Mouse (Mus musculus): ENCODE measurements around the gene Alox8. TPM values are rescaled to one million over a fixed set of nuclear protein-coding genes. Genes with fewer than 3 reads are reported as not detected.

The Alox8 gene
- 0.12 and 0.20 TPM in 2 replicates for polyA plus RNA-seq (2015; fragmentation: Nextera tagmentation; extraction: Ambion mirVana)

GRCm38 (mm10) chr11:69197743-69198142, at the start of gene Alox8:
TSS of gene Alox8 (minus strand) at chr11:69197843.
- WGBS: 29% methylated on average over 6 of the region's 6 CpGs
- no peak for ATAC-seq (ENCODE audit: insufficient number of reproducible peaks, low FRiP score, low TSS enrichment, low read depth)
- Histone ChIP-seq H3K4me2 (peak within 1 kb of the TSS; percentile 41), H3K9me3 (no peaks in the 10 kb centered on the region), H3K36me3 (no peaks in the 10 kb centered on the region), H3K9ac (no peak within 1 kb of the TSS), H3K27ac (no peak within 1 kb of the TSS), H3K4me3 (peak within 1 kb of the TSS; percentile 25), H3K4me1 (peaks cover 11% of the 10 kb centered on the region; the same call in 1 of the 2 replicates), H3K27me3 (peaks cover 32% of the 10 kb centered on the region)

- ATAC-seq (ENCODE audit: insufficient number of reproducible peaks, low FRiP score, low TSS enrichment, low read depth): no peak
- H3K27me3 ChIP-seq: no peaks in the 10 kb centered on the region; the same call in 1 of the 2 replicates
- H3K9me3 ChIP-seq: no peaks in the 10 kb centered on the region
- 0 out of 2 replicates have a peak, but pooled peaks cover 4% of the 10 kb centered on the region for H3K4me1 ChIP-seq
- peak overlapping the region; percentile 25 for H3K4me2 ChIP-seq
- WGBS: 6% methylated on average over 2 of the region's 2 CpGs
- no peaks in the 10 kb centered on the region for H3K36me3 ChIP-seq
- H3K4me3 ChIP-seq: peak overlapping the region; percentile 17; the same call in 1 of the 2 replicates
- peak overlapping the region; percentile 78 for H3K27ac ChIP-seq
- H3K9ac ChIP-seq: no peak overlapping the region
These were observed 48.0 kb upstream of the Alox8 start for GRCm38 (mm10) chr11:69245643-69246042.

DNA sequence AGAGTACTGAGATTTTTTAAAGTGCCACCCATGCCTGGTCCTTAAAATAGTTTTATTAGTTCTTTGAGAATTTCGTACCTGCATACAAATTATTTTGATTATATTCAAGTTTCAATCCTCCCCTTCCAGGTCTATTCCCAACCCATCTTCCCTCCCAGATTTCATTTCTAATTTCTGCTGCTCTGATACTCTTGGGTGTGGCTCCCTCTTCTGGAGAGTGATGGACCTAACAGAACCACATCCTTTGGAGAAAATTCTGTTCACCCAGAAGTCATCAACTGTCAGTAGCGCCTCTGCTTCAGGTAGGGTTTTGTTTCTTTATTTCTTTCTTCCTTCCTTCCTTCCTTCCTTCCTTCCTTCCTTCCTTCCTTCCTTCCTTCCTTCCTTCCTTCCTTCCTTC, 47.3 kb upstream of the Alox8 start:
- Histone ChIP-seq H3K9me3 (no peaks in the 10 kb centered on the region), H3K27ac (no peak overlapping the region), H3K4me2 (no peak overlapping the region), H3K4me3 (no peak overlapping the region), H3K27me3 (no peaks in the 10 kb centered on the region; the same call in 1 of the 2 replicates), H3K36me3 (no peaks in the 10 kb centered on the region), H3K4me1 (0 out of 2 replicates have a peak, but pooled peaks cover 4% of the 10 kb centered on the region), H3K9ac (no peak overlapping the region)
- ATAC-seq (ENCODE audit: insufficient number of reproducible peaks, low FRiP score, low TSS enrichment, low read depth): no peak
- 17% methylated on average over 2 of the region's 2 CpGs for WGBS

DNA sequence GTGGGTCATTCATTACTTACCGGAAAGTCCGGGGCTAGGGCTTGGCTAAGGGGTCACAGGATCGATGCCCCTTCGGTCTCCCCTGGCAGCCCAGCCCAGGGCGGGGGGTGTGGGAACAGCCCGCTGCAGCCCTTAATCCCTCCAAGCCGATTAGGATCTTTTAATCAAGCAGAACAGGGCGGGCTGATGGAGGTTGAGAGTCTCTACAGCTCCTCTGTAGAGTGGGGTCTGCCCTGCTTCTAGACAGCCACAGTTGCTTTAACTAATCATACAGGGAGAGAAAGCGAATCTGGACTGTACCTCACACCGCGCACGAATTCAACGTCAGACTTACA, 39.2 kb upstream of the Alox8 start, which contains the start of gene Gucy2e:
Gene Gucy2e (minus strand): TSS at position 111 of the 335 bp plus-strand sequence.
- ATAC-seq (ENCODE audit: insufficient number of reproducible peaks, low FRiP score, low TSS enrichment, low read depth): peak; percentile 50; the same call in 1 of the 2 replicates
- H3K4me1 ChIP-seq: peaks cover 14% of the 10 kb centered on the region
- H3K9me3 ChIP-seq: no peaks in the 10 kb centered on the region
- WGBS: 28% methylated on average over 13 of the region's 13 CpGs
- H3K27me3 ChIP-seq: peaks cover 52% of the 10 kb centered on the region
- peak within 1 kb of the TSS; percentile 83 for H3K4me2 ChIP-seq
- H3K27ac ChIP-seq: no peak within 1 kb of the TSS
- H3K36me3 ChIP-seq: no peaks in the 10 kb centered on the region
- peak within 1 kb of the TSS; percentile 28; the same call in 1 of the 2 replicates for H3K9ac ChIP-seq
- H3K4me3 ChIP-seq: peak within 1 kb of the TSS; percentile 44

- peak overlapping the region; percentile 28; the same call in 1 of the 2 replicates for H3K9ac ChIP-seq
- H3K27ac ChIP-seq: no peak overlapping the region
- H3K27me3 ChIP-seq: peaks cover 52% of the 10 kb centered on the region
- ATAC-seq (ENCODE audit: insufficient number of reproducible peaks, low FRiP score, low TSS enrichment, low read depth): no peak
- no peaks in the 10 kb centered on the region for H3K36me3 ChIP-seq
- peak overlapping the region; percentile 44 for H3K4me3 ChIP-seq
- H3K9me3 ChIP-seq: no peaks in the 10 kb centered on the region
- WGBS: 5% methylated on average over 51 of the region's 51 CpGs
- peak overlapping the region; percentile 83 for H3K4me2 ChIP-seq
- peaks cover 14% of the 10 kb centered on the region for H3K4me1 ChIP-seq
These were observed 38.6 kb upstream of the Alox8 start for GRCm38 (mm10) chr11:69236061-69236925.

DNA sequence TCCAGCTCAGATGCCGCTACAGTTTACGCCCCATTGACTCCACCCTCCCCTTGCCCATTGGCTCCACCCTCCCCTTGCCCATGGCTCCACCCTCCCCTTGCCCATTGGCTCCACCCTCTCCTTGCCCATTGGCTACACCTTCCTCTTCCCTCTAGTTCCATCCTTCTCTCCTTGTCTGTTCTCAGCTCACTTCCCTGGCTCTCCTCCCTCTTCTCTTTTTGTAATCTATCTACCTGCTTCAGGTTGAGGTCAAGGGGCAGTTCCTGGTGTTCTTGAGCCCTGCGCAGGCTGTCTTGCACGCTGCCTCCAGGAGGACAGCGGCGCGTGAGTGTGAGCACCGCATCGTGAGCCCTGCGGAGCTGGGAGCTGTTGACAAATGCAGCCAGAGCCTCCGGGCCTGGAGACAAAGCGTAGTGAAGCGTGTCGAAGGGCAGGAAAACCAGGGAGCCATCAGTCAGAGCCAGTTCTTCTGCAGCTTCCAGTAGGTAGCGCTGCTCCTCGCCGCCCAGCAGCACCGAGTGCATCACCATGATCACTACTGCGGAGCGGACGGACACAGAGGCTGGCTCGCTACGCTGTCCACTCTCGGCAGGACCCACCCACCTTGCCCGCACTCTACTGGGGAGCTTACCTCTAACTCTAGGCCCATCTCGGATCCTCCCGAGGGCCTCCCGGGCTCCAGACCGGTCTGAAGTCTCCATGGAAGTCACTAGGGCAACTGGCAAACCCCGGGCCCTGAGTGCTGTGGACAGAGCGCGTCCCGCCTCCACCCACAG, 37.8 kb upstream of the Alox8 start:
- H3K4me2 ChIP-seq: peak overlapping the region; percentile 83
- H3K9ac ChIP-seq: peak overlapping the region; percentile 28; the same call in 1 of the 2 replicates
- H3K27ac ChIP-seq: peak overlapping the region; percentile 22; the same call in 1 of the 2 replicates
- H3K4me1 ChIP-seq: peaks cover 14% of the 10 kb centered on the region
- peaks cover 52% of the 10 kb centered on the region for H3K27me3 ChIP-seq
- no peaks in the 10 kb centered on the region for H3K9me3 ChIP-seq
- peak overlapping the region; percentile 44 for H3K4me3 ChIP-seq
- 1% methylated on average over 33 of the region's 33 CpGs for WGBS
- ATAC-seq (ENCODE audit: insufficient number of reproducible peaks, low FRiP score, low TSS enrichment, low read depth): peak; percentile 68; the same call in 1 of the 2 replicates
- H3K36me3 ChIP-seq: no peaks in the 10 kb centered on the region

- no peak overlapping the region for H3K4me2 ChIP-seq
- no peak for ATAC-seq (ENCODE audit: insufficient number of reproducible peaks, low FRiP score, low TSS enrichment, low read depth)
- H3K9ac ChIP-seq: no peak overlapping the region
- H3K27ac ChIP-seq: no peak overlapping the region
- peaks cover 41% of the 10 kb centered on the region for H3K27me3 ChIP-seq
- H3K4me1 ChIP-seq: peaks cover 14% of the 10 kb centered on the region
- 31% methylated on average over 2 of the region's 2 CpGs for WGBS
- no peak overlapping the region for H3K4me3 ChIP-seq
- no peaks in the 10 kb centered on the region for H3K36me3 ChIP-seq
- no peaks in the 10 kb centered on the region for H3K9me3 ChIP-seq
These were observed 35.5 kb upstream of the Alox8 start for GRCm38 (mm10) chr11:69233141-69233540.

DNA sequence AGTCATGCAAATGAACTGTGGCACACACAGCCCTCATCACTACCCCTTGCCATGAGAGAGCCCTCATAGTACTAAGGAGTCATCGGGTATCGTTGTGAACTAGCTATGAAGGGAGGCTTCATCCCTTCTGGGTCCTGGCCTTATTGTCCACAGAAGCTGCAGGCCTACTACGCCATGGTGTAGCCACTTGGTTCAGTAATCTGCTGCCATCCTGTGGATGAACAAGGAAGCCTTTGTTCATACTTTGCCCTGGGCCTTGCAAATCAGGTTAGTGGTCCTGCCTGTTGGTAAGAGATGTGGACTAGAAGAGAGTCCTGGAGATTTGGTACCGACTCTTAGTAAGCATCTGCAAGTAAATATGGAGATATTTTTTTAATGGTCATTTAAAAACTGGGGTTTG, 32.8 kb upstream of the Alox8 start:
- peaks cover 22% of the 10 kb centered on the region for H3K27me3 ChIP-seq

DNA sequence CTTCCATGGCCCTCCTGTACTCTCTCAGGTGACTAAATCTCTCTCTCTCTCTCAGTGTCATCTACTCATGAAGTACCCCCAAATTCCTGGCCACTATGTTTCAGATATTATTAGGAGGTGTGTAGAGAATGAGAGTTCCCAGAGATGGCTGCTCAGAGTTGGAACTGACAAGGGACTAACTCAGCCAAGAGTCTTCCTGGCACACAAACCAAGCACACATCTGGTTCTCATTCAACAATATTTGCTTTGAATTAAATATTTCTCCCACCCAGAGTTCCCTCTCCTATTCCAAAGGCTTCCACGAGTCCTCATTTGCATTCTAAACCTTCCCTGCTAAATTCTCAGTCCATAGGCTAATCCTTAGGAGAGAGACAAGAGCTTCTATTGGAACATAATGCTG, 28.1 kb upstream of the Alox8 start:
- WGBS: 47% methylated on average over 1 of the region's 1 CpGs
- no peak overlapping the region for H3K4me3 ChIP-seq
- H3K9me3 ChIP-seq: no peaks in the 10 kb centered on the region
- H3K36me3 ChIP-seq: no peaks in the 10 kb centered on the region
- H3K9ac ChIP-seq: no peak overlapping the region
- ATAC-seq (ENCODE audit: insufficient number of reproducible peaks, low FRiP score, low TSS enrichment, low read depth): no peak
- no peak overlapping the region for H3K4me2 ChIP-seq
- peak overlapping the region; percentile 40; the same call in 1 of the 2 replicates for H3K27ac ChIP-seq
- H3K27me3 ChIP-seq: peaks cover 7% of the 10 kb centered on the region
- peaks cover 5% of the 10 kb centered on the region for H3K4me1 ChIP-seq

More for the DNA sequence above, 32.8 kb upstream of the Alox8 start:
- no peak overlapping the region for H3K9ac ChIP-seq
- H3K4me3 ChIP-seq: no peak overlapping the region
- no peaks in the 10 kb centered on the region for H3K9me3 ChIP-seq
- H3K27ac ChIP-seq: no peak overlapping the region
- no peak overlapping the region for H3K4me2 ChIP-seq
- ATAC-seq (ENCODE audit: insufficient number of reproducible peaks, low FRiP score, low TSS enrichment, low read depth): no peak
- H3K36me3 ChIP-seq: no peaks in the 10 kb centered on the region
- 71% methylated on average over 4 of the region's 4 CpGs for WGBS
- peaks cover 8% of the 10 kb centered on the region for H3K4me1 ChIP-seq

GRCm38 (mm10) chr11:69223101-69223500, 25.5 kb upstream of the Alox8 start:
- Histone ChIP-seq H3K4me1 (peaks cover 5% of the 10 kb centered on the region), H3K9ac (no peak overlapping the region), H3K27me3 (peaks cover 7% of the 10 kb centered on the region), H3K36me3 (no peaks in the 10 kb centered on the region), H3K4me2 (no peak overlapping the region), H3K9me3 (no peaks in the 10 kb centered on the region), H3K4me3 (no peak overlapping the region), H3K27ac (no peak overlapping the region)
- ATAC-seq (ENCODE audit: insufficient number of reproducible peaks, low FRiP score, low TSS enrichment, low read depth): no peak
- WGBS: 78% methylated on average over 4 of the region's 4 CpGs

DNA sequence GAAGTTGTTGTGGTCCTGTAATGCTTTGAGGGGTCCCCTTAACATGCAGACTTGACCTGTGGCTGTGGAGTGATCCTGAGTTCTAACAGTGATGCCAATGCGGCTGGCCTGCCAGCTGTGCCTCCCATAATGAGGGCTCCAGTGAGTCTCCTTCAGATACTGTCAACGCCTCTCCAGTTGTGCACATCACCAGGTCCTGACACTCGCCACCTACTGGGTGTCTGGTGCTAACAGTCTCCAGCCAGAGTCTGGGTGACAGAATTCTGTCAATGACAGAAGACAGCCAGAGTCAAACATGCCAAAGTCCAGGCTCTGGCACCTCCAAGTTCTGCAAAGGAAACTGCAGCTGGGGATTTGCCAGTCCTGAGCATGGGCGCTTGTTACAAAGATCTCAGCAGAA, 23.4 kb upstream of the Alox8 start:
- peaks cover 2% of the 10 kb centered on the region for H3K4me1 ChIP-seq

More for the DNA sequence above, 23.4 kb upstream of the Alox8 start:
- ATAC-seq (ENCODE audit: insufficient number of reproducible peaks, low FRiP score, low TSS enrichment, low read depth): no peak
- Histone ChIP-seq H3K36me3 (no peaks in the 10 kb centered on the region), H3K4me3 (no peak overlapping the region), H3K4me2 (no peak overlapping the region), H3K27ac (no peak overlapping the region), H3K9ac (no peak overlapping the region), H3K9me3 (no peaks in the 10 kb centered on the region), H3K27me3 (no peaks in the 10 kb centered on the region)
- WGBS: 70% methylated on average over 4 of the region's 4 CpGs

All from limb, embryonic 15.5 days (tissue).